Mouse (Mus musculus) neural tube, embryonic 11.5 days (tissue): ENCODE data around the gene Arhgap18. TPM values are rescaled to one million over a fixed set of nuclear protein-coding genes. Genes with fewer than 3 reads are reported as not detected.

Experiments
- ATAC-seq: fragments of 200-750 bp; cut with Nextera tagmentation; 2 replicates; pipeline ENCODE4 v1.8.0; 2017; ENCODE audit warnings: moderate number of reproducible peaks, mild to moderate bottlenecking, moderate TSS enrichment, moderate library complexity; ENCODE audit not compliant: insufficient read depth, low FRiP score, low TSS enrichment
- DNase-seq: peaks from one replicate; pipeline ENCODE4 v3.0.0-alpha.2; 2015; ENCODE audit warnings: low spot score
- H3K27ac ChIP-seq: fragments of 300-500 bp; sonication (generic); 2 replicates; pipeline ENCODE4 v1.5.1; 2014; ENCODE audit warnings: low read depth, mild to moderate bottlenecking, low read length
- H3K27me3 ChIP-seq: fragments of 300-500 bp; sonication (generic); 2 replicates; pipeline ENCODE4 v1.6.1; 2014; ENCODE audit warnings: mild to moderate bottlenecking, low read length, mixed read lengths; ENCODE audit not compliant: control insufficient read depth, insufficient read depth
- H3K36me3 ChIP-seq: fragments of 300-500 bp; sonication (generic); 2 replicates; pipeline ENCODE4 v1.6.1; 2014; ENCODE audit warnings: mild to moderate bottlenecking, low read length, moderate library complexity, mixed read lengths; ENCODE audit not compliant: control insufficient read depth, insufficient read depth
- H3K4me1 ChIP-seq: fragments of 300-500 bp; sonication (generic); 2 replicates; pipeline ENCODE4 v1.6.1; 2014; ENCODE audit warnings: low read length, mixed read lengths; ENCODE audit not compliant: control insufficient read depth, insufficient read depth
- H3K4me2 ChIP-seq: fragments of 300-500 bp; sonication (generic); 2 replicates; pipeline ENCODE4 v1.6.1; 2014; ENCODE audit warnings: low read depth, mild to moderate bottlenecking, moderate library complexity
- H3K4me3 ChIP-seq: fragments of 300-500 bp; sonication (generic); 2 replicates; pipeline ENCODE4 v1.5.1; 2014; ENCODE audit warnings: low read depth, low read length
- H3K9ac ChIP-seq: fragments of 300-500 bp; sonication (generic); 2 replicates; pipeline ENCODE4 v1.6.1; 2014; ENCODE audit warnings: mild to moderate bottlenecking, low read length
- H3K9me3 ChIP-seq: fragments of 300-500 bp; sonication (generic); 2 replicates; pipeline ENCODE4 v1.6.1; 2016; ENCODE audit warnings: low read length; ENCODE audit not compliant: control insufficient read depth
- WGBS: fragments of 180-500 bp; shearing (Covaris S2); extraction: QIAGEN DNeasy Blood & Tissue Kit; methylation state at CpG from one replicate; pipeline ENCODE4 v1.1.7; 2014; 5-methylcytosine and 5-hydroxymethylcytosine counted together
- polyA plus RNA-seq: library from polyadenylated mRNA; unstranded; fragments of >200 nt; fragmentation: Nextera tagmentation; extraction: Ambion mirVana; gene quantifications from 2 replicates; pipeline ENCODE4 v1.2.1, GENCODE M21; 2014

The Arhgap18 gene
- polyA plus RNA-seq, 1 experiment from 2014 or later = 11.0 TPM

GRCm38 (mm10) chr10:26754006-26754405, 785 bp downstream of the Arhgap18 start:
- ATAC-seq (no peak), DNase-seq (no peak)
- WGBS = 90% methylated on average over 6 of the region's 6 CpGs
- H3K4me2 ChIP-seq = no peak overlapping the region
- H3K36me3 ChIP-seq = no peaks in the 10 kb centered on the region
- H3K9ac ChIP-seq = no peak overlapping the region
- H3K9me3 ChIP-seq = no peaks in the 10 kb centered on the region
- no peaks in the 10 kb centered on the region for H3K27me3 ChIP-seq
- no peak overlapping the region for H3K27ac ChIP-seq
- H3K4me3 ChIP-seq = no peak overlapping the region
- H3K4me1 ChIP-seq = no peaks in the 10 kb centered on the region

GRCm38 (mm10) chr10:26757231-26757630, 4.0 kb downstream of the Arhgap18 start:
- no peak overlapping the region for H3K27ac ChIP-seq
- no peak overlapping the region for H3K4me2 ChIP-seq
- no peak for DNase-seq
- ATAC-seq = no peak
- no peaks in the 10 kb centered on the region for H3K27me3 ChIP-seq
- H3K36me3 ChIP-seq = no peaks in the 10 kb centered on the region
- no peak overlapping the region for H3K4me3 ChIP-seq
- H3K9ac ChIP-seq = no peak overlapping the region
- 91% methylated on average over 2 of the region's 2 CpGs for WGBS
- H3K9me3 ChIP-seq = no peaks in the 10 kb centered on the region
- H3K4me1 ChIP-seq = no peaks in the 10 kb centered on the region

DNA sequence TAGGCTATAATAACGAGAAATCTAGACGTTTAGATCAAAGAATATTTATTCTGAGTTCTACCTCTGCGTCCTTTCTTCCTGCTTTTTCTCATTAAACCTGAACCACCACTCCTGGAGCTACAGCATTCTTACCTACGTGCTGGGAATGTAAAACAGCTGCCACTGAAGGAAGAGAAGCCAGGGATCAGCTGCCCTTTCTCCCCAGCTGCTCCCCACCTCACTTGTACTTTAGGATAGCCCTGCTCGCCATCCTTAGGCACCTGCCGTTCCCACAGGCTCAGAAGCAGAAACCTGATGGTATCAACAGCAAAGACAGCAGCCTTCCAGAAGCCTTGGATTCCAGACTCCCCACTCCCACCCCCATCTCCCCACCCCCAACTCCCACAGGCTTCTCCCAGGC, 6.2 kb downstream of the Arhgap18 start:
- no peak for DNase-seq
- no peak overlapping the region for H3K27ac ChIP-seq

DNA sequence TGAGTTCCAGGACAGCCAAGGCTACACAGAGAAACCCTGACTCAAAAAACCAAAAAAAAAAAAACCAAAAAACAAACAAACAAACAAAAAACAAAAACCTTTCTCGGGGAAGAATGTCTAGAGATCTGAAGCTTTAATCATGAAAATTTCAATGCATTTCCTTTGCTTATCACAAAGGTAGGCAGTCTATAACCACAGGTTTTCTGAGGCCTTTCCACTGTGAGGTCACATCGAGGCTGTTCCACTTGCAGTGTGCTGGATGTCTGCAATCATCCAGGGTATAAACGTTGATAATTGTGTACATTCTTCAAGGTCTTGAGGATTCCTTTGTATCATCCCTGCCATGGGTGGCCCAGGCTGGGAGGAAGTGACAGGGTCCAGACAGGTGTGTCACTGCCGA, 7.9 kb downstream of the Arhgap18 start:
- ATAC-seq (no peak), DNase-seq (no peak)
- H3K4me3 ChIP-seq = no peak overlapping the region
- WGBS = 86% methylated on average over 4 of the region's 4 CpGs
- no peaks in the 10 kb centered on the region for H3K9me3 ChIP-seq
- H3K36me3 ChIP-seq = no peaks in the 10 kb centered on the region
- no peak overlapping the region for H3K27ac ChIP-seq
- no peaks in the 10 kb centered on the region for H3K27me3 ChIP-seq
- no peak overlapping the region for H3K9ac ChIP-seq
- no peaks in the 10 kb centered on the region for H3K4me1 ChIP-seq
- no peak overlapping the region for H3K4me2 ChIP-seq

More for the DNA sequence above, 6.2 kb downstream of the Arhgap18 start:
- Histone ChIP-seq H3K4me3 (no peak overlapping the region), H3K27me3 (no peaks in the 10 kb centered on the region), H3K4me1 (no peaks in the 10 kb centered on the region), H3K4me2 (no peak overlapping the region), H3K9ac (no peak overlapping the region), H3K36me3 (no peaks in the 10 kb centered on the region), H3K9me3 (no peaks in the 10 kb centered on the region)
- ATAC-seq = no peak
- 65% methylated on average over 6 of the region's 6 CpGs for WGBS

DNA sequence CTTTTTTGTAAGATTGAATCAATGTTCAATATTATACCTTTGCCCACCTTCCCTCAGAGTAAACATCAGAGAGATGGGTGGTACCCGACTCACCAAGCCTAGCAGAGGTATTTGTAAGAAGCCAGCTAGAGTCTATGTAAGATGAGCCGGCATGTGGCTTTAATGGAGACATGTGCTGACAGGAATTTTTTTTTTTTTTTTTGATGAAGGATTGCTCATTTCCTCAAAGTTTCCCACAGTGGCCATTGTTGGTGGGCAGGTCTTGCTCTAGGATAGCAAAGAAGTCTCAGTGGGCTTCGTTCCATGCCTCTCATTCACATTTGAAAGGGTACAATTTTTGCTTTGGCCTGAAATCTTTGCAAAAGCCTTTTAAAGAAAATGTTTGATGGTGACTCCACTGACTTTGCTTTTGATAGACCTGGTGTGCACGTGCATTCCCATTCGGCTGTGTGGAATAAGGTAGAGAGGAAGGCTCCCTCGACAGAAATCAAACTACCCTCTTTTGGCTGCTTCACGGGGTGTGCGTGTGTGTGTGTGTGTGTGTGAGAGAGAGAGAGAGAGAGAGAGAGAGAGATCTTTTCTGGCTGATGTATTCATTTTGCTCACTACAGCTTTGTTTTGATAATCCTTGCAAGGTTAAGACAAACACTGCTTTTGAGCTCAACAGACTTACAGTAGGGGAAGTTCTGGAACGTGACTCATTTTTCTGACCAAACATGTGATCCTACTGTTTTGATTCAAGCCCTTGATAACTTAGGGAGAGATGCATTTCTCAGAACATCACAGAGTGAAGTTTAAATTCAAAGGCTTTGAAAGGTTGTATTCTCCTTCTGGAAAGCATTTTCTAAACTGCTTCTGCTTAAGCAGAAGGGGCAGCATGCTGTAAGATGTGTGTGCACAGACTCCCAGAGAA, 9.0 kb downstream of the Arhgap18 start:
- no peak overlapping the region for H3K9ac ChIP-seq
- H3K27ac ChIP-seq = no peak overlapping the region
- no peak overlapping the region for H3K4me3 ChIP-seq
- H3K9me3 ChIP-seq = no peaks in the 10 kb centered on the region
- H3K36me3 ChIP-seq = no peaks in the 10 kb centered on the region
- H3K4me1 ChIP-seq = no peaks in the 10 kb centered on the region
- ATAC-seq = no peak
- no peak for DNase-seq
- WGBS = 76% methylated on average over 9 of the region's 9 CpGs
- H3K4me2 ChIP-seq = no peak overlapping the region
- no peaks in the 10 kb centered on the region for H3K27me3 ChIP-seq

GRCm38 (mm10) chr10:26767196-26767595, 14.0 kb downstream of the Arhgap18 start:
- no peak overlapping the region for H3K4me3 ChIP-seq
- H3K4me1 ChIP-seq = no peaks in the 10 kb centered on the region
- no peak overlapping the region for H3K27ac ChIP-seq
- ATAC-seq = no peak
- DNase-seq = no peak
- H3K4me2 ChIP-seq = no peak overlapping the region
- no peaks in the 10 kb centered on the region for H3K27me3 ChIP-seq
- H3K9me3 ChIP-seq = no peaks in the 10 kb centered on the region
- H3K9ac ChIP-seq = no peak overlapping the region
- WGBS = 80% methylated on average over 3 of the region's 3 CpGs
- H3K36me3 ChIP-seq = no peaks in the 10 kb centered on the region

- H3K4me1 ChIP-seq = no peaks in the 10 kb centered on the region
- H3K36me3 ChIP-seq = no peaks in the 10 kb centered on the region
- no peaks in the 10 kb centered on the region for H3K27me3 ChIP-seq
- no peak for ATAC-seq
- H3K9me3 ChIP-seq = no peaks in the 10 kb centered on the region
- no peak overlapping the region for H3K4me2 ChIP-seq
- no peak overlapping the region for H3K27ac ChIP-seq
- H3K4me3 ChIP-seq = no peak overlapping the region
- H3K9ac ChIP-seq = no peak overlapping the region
- DNase-seq = no peak
- 79% methylated on average over 2 of the region's 2 CpGs for WGBS
These were observed 15.7 kb downstream of the Arhgap18 start for GRCm38 (mm10) chr10:26768943-26769342.

DNA sequence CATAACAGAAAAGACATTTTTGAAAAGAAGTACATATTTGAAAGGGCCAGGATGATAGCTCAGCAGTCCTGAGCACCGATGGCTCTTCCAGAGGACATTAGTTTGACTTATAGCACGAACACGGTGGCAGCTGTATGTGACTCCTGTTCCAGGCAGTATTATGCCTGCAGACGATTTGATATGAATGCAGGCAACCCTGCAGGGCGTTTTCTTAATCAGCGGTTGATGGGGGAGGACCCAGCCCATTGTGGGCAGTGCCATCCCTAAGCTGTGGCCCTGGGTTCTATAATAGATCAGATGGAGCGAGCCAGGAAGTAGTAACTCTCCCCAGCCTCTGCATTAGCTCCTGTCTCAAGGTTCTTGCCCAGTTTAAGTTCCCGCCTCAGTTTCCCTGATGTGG, 16.8 kb downstream of the Arhgap18 start:
- no peaks in the 10 kb centered on the region for H3K4me1 ChIP-seq
- no peaks in the 10 kb centered on the region for H3K9me3 ChIP-seq
- no peaks in the 10 kb centered on the region for H3K27me3 ChIP-seq
- no peak overlapping the region for H3K27ac ChIP-seq
- H3K36me3 ChIP-seq = no peaks in the 10 kb centered on the region
- no peak overlapping the region for H3K9ac ChIP-seq
- DNase-seq = no peak
- WGBS = 83% methylated on average over 8 of the region's 8 CpGs
- no peak overlapping the region for H3K4me2 ChIP-seq
- ATAC-seq = no peak
- H3K4me3 ChIP-seq = no peak overlapping the region
